Mouse (Mus musculus) limb, embryonic 15.5 days (tissue): ENCODE results near the gene Prr14l. TPM values are rescaled to one million over a fixed set of nuclear protein-coding genes. Genes with fewer than 3 reads are reported as not detected.
A peak's percentile ranks its signal among the peaks of the same experiment; 100 is the strongest.
"Not testable (repeated sequence)": the region's sequence is repeated elsewhere in the genome, so short reads cannot be mapped to it uniquely, and the experiment has no call there.

Experiments
- ATAC-seq: fragments of 200-750 bp; cut with Nextera tagmentation; 2 replicates; pipeline ENCODE4 v1.8.0; 2017; ENCODE audit warnings: low read depth, moderate TSS enrichment; ENCODE audit not compliant: insufficient number of reproducible peaks, low FRiP score, low TSS enrichment
- H3K27ac ChIP-seq: fragments of 300-500 bp; sonication (generic); 2 replicates; pipeline ENCODE4 v1.5.1; 2015; ENCODE audit warnings: moderate library complexity, mild to moderate bottlenecking, inconsistent platforms
- H3K27me3 ChIP-seq: fragments of 300-500 bp; sonication (generic); 2 replicates; pipeline ENCODE4 v1.6.1; 2015; ENCODE audit warnings: inconsistent platforms
- H3K36me3 ChIP-seq: fragments of 300-500 bp; sonication (generic); 2 replicates; pipeline ENCODE4 v1.6.1; 2015; ENCODE audit warnings: inconsistent platforms
- H3K4me1 ChIP-seq: fragments of 300-500 bp; sonication (generic); 2 replicates; pipeline ENCODE4 v1.6.1; 2015; ENCODE audit warnings: inconsistent platforms
- H3K4me2 ChIP-seq: fragments of 300-500 bp; sonication (generic); 2 replicates; pipeline ENCODE4 v1.6.1; 2015; ENCODE audit warnings: mild to moderate bottlenecking, inconsistent platforms
- H3K4me3 ChIP-seq: fragments of 300-500 bp; sonication (generic); 2 replicates; pipeline ENCODE4 v1.5.1; 2015; ENCODE audit warnings: mild to moderate bottlenecking, inconsistent platforms
- H3K9ac ChIP-seq: fragments of 300-500 bp; sonication (generic); 2 replicates; pipeline ENCODE4 v1.6.1; 2015; ENCODE audit warnings: inconsistent platforms
- H3K9me3 ChIP-seq: fragments of 300-500 bp; sonication (generic); 2 replicates; pipeline ENCODE4 v1.6.1; 2016; ENCODE audit warnings: inconsistent platforms
- WGBS: fragments of 180-500 bp; shearing (Covaris S2); methylation state at CpG from one replicate; pipeline ENCODE4 v1.1.7; 2015; 5-methylcytosine and 5-hydroxymethylcytosine counted together
- polyA plus RNA-seq: library from polyadenylated mRNA; unstranded; fragments of >200 nt; fragmentation: Nextera tagmentation; extraction: Ambion mirVana; gene quantifications from 2 replicates; pipeline ENCODE4 v1.2.1, GENCODE M21; 2015

The Prr14l gene
- polyA plus RNA-seq, 1 experiment from 2014 or later, result 16.7 TPM

- not testable (repeated sequence) for H3K9me3 ChIP-seq, H3K27me3 ChIP-seq, H3K9ac ChIP-seq, H3K4me3 ChIP-seq, H3K4me2 ChIP-seq, H3K27ac ChIP-seq, ATAC-seq
- Histone ChIP-seq H3K36me3 (peaks cover 30% of the 10 kb centered on the region; the same call in 1 of the 2 replicates), H3K4me1 (peaks cover 16% of the 10 kb centered on the region)
- WGBS, result 89% methylated on average over 3 of the region's 3 CpGs
Measured at GRCm38 (mm10) chr5:32849580-32849979, 4.5 kb downstream of the Prr14l start.

DNA sequence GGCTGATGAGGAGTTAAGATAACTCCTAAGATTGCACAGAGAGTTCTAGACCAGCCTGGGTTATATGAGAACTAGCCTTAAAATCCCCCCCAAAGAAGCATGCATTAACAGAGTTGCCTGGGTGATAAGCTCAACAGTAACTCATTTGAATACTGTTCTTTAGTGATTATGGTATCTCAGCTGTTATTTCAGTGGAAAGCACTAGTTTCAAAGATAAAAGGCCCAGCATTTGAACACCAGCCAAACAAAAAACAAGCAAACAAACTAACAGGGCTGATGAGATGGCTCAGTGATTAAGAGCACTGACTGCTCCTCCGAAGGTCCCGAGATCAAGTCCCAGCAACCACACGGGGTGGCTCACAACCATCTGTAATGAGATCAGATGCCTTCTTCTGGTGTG lies 4.9 kb downstream of the Prr14l start:
- H3K4me3 ChIP-seq, result no peak overlapping the region
- H3K4me2 ChIP-seq, result no peak overlapping the region
- no peak overlapping the region for H3K9ac ChIP-seq
- H3K4me1 ChIP-seq, result peaks cover 16% of the 10 kb centered on the region
- H3K36me3 ChIP-seq, result peaks cover 30% of the 10 kb centered on the region; the same call in 1 of the 2 replicates
- ATAC-seq, result no peak
- 96% methylated on average over 3 of the region's 3 CpGs for WGBS
- no peak overlapping the region for H3K27ac ChIP-seq
- H3K9me3 ChIP-seq, result no peaks in the 10 kb centered on the region
- no peaks in the 10 kb centered on the region for H3K27me3 ChIP-seq

- WGBS, result 91% methylated on average over 2 of the region's 2 CpGs
- ATAC-seq, result no peak
- H3K9ac ChIP-seq, result no peak overlapping the region
Measured at GRCm38 (mm10) chr5:32840029-32840428, 14.0 kb downstream of the Prr14l start.

DNA sequence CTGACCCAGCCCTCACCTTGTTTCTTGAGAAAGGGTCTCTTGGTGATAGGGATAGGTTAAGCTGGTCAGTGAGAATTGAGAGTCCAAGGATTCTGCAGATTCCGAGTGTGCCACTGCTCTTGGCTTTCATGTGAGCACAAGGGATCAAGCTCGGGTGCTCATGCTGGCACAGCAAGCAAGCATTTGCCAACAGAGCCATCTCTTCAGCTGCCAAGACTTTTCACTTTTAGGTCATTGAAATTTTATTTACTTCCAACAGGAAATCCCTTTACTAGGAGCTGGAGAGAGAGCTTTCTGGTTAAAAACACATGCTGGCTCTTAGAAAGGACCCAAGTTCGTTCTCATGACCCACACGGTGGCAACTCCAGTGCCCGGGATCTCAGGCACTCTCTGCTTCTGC lies 17.1 kb downstream of the Prr14l start:
- WGBS, result 65% methylated on average over 5 of the region's 5 CpGs
- ATAC-seq, result no peak
- no peak overlapping the region for H3K27ac ChIP-seq

More at GRCm38 (mm10) chr5:32840029-32840428, 14.0 kb downstream of the Prr14l start:
- H3K4me3 ChIP-seq, result no peak overlapping the region
- H3K27me3 ChIP-seq, result no peaks in the 10 kb centered on the region
- no peaks in the 10 kb centered on the region for H3K4me1 ChIP-seq
- H3K36me3 ChIP-seq, result peaks cover 74% of the 10 kb centered on the region
- H3K4me2 ChIP-seq, result no peak overlapping the region
- no peaks in the 10 kb centered on the region for H3K9me3 ChIP-seq
- no peak overlapping the region for H3K27ac ChIP-seq

DNA sequence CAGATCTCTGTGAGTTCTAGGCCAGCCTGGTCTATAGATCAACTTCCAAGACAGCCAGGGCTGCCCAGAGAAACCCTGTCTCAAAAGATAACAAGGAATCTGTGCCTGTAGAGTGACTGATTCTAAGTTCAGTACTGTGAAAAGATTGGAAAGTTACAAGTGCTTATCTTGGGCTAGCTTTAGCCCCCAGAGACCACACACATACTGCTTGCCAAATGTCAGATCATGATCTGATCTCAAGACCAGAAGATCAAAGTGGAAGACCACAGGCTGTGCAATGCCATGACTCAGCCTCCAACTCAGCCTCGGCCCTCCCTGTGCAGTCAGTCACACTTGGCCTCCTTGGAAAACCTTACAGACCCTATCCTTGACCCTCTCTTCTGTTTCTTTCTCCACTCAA lies 19.6 kb downstream of the Prr14l start:
- no peaks in the 10 kb centered on the region for H3K27me3 ChIP-seq
- no peaks in the 10 kb centered on the region for H3K4me1 ChIP-seq
- no peak overlapping the region for H3K27ac ChIP-seq
- 95% methylated on average over 1 of the region's 1 CpGs for WGBS
- H3K9me3 ChIP-seq, result no peaks in the 10 kb centered on the region
- H3K36me3 ChIP-seq, result peaks cover 84% of the 10 kb centered on the region
- no peak for ATAC-seq
- no peak overlapping the region for H3K9ac ChIP-seq
- H3K4me3 ChIP-seq, result no peak overlapping the region
- H3K4me2 ChIP-seq, result no peak overlapping the region

More for the DNA sequence above, 17.1 kb downstream of the Prr14l start:
- H3K4me1 ChIP-seq, result no peaks in the 10 kb centered on the region
- no peaks in the 10 kb centered on the region for H3K9me3 ChIP-seq
- no peak overlapping the region for H3K4me3 ChIP-seq
- H3K9ac ChIP-seq, result no peak overlapping the region
- H3K36me3 ChIP-seq, result peaks cover 76% of the 10 kb centered on the region
- no peaks in the 10 kb centered on the region for H3K27me3 ChIP-seq
- no peak overlapping the region for H3K4me2 ChIP-seq

- Histone ChIP-seq H3K36me3 (peaks cover 90% of the 10 kb centered on the region), H3K4me2 (no peak overlapping the region), H3K4me3 (no peak overlapping the region), H3K4me1 (no peaks in the 10 kb centered on the region), H3K27me3 (no peaks in the 10 kb centered on the region), H3K9ac (no peak overlapping the region), H3K27ac (no peak overlapping the region), H3K9me3 (no peaks in the 10 kb centered on the region)
- WGBS, result 87% methylated on average over 2 of the region's 2 CpGs
- ATAC-seq, result no peak
Measured at GRCm38 (mm10) chr5:32830054-32830453, 24.0 kb downstream of the Prr14l start.

- not testable (repeated sequence) for H3K4me3 ChIP-seq, H3K9ac ChIP-seq, H3K4me2 ChIP-seq, H3K27me3 ChIP-seq, H3K27ac ChIP-seq, ATAC-seq, H3K4me1 ChIP-seq, H3K9me3 ChIP-seq
- 81% methylated on average over 1 of the region's 1 CpGs for WGBS
- H3K36me3 ChIP-seq, result peaks cover 78% of the 10 kb centered on the region
Measured at GRCm38 (mm10) chr5:32828766-32829165, 25.3 kb downstream of the Prr14l start.

GRCm38 (mm10) chr5:32827009-32827408 lies 27.0 kb downstream of the Prr14l start, which contains the start of gene Gm20671:
Gene Gm20671 (minus strand): TSS chr5:32827109.
- Histone ChIP-seq H3K9ac (no peak within 1 kb of the TSS), H3K27me3 (no peaks in the 10 kb centered on the region), H3K4me3 (no peak within 1 kb of the TSS), H3K36me3 (peaks cover 72% of the 10 kb centered on the region), H3K4me1 (no peaks in the 10 kb centered on the region), H3K9me3 (no peaks in the 10 kb centered on the region), H3K27ac (no peak within 1 kb of the TSS), H3K4me2 (no peak within 1 kb of the TSS)
- ATAC-seq, result no peak
- 91% methylated on average over 7 of the region's 7 CpGs for WGBS

DNA sequence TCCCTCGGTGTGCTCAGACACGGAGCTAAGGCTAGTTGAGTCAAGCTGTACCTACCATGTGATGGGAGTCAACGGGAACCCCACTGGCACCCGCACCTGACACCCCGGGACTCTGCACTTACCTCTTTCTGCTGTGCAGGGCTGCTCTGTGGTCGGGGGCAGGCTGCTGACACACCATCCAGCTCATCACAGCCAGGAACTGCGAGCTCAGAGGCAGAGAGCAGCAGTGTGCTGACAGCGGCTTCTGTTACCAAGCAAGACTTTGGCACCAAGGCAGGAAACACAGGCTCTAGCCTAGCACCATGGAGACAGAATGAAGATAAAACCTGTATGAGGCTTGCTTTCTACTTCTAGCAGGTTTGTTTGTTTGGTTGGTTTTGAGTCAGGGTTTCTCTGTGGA lies 33.6 kb downstream of the Prr14l start:
- Histone ChIP-seq H3K36me3 (peaks cover 65% of the 10 kb centered on the region), H3K4me1 (no peaks in the 10 kb centered on the region), H3K9me3 (no peaks in the 10 kb centered on the region), H3K27me3 (no peaks in the 10 kb centered on the region), H3K4me2 (no peak overlapping the region), H3K4me3 (no peak overlapping the region), H3K9ac (no peak overlapping the region), H3K27ac (no peak overlapping the region)
- ATAC-seq, result no peak
- WGBS, result 92% methylated on average over 8 of the region's 8 CpGs

DNA sequence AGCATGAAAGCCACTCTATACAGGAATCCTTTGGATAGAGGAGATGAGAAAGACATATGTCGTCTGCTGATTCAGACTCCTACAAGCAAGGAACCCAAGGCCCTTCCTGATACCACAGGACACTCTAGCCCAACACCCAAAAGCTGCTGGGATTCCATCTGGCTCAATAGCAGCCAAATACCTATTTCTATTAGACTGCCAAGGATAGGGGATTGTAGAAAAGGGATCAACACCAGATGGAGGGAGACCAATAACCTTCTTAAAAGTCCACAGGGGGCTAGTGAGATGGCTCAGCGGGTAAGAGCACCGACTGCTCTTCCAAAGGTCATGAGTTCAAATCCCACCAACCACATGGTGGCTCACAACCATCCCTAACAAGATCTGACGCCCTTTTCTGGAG lies 38.7 kb downstream of the Prr14l start:
- 89% methylated on average over 4 of the region's 4 CpGs for WGBS
- H3K36me3 ChIP-seq, result peaks cover 59% of the 10 kb centered on the region
- ATAC-seq, result no peak

DNA sequence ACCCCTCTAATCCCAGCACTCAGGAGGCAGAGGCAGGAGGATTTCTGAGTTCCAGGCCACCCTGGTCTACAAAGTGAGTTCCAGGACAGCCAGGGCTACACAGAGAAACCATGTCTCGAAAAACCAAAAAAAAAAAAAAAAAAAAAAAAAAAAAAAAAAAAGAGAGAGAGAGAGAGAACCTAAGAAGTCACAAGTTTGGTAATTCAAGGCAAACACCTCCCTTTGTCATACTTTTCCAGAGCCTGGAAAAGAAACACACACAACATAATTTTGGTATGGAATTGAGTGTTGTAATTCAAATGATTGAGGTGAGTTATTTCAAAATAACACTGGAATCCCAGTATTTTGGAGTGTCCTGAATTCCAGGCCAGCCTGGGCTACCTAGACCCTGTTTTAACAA lies 67.6 kb downstream of the Prr14l start:
- not testable (repeated sequence) for H3K27me3 ChIP-seq, ATAC-seq, H3K9me3 ChIP-seq, H3K4me3 ChIP-seq, H3K4me2 ChIP-seq, H3K4me1 ChIP-seq, H3K27ac ChIP-seq, H3K9ac ChIP-seq
- H3K36me3 ChIP-seq, result peaks cover 19% of the 10 kb centered on the region
- 55% methylated on average over 1 of the region's 1 CpGs for WGBS

More for the DNA sequence above, 38.7 kb downstream of the Prr14l start:
- no peaks in the 10 kb centered on the region for H3K4me1 ChIP-seq
- no peak overlapping the region for H3K9ac ChIP-seq
- H3K9me3 ChIP-seq, result no peaks in the 10 kb centered on the region
- no peak overlapping the region for H3K27ac ChIP-seq
- H3K4me2 ChIP-seq, result no peak overlapping the region
- H3K4me3 ChIP-seq, result no peak overlapping the region
- no peaks in the 10 kb centered on the region for H3K27me3 ChIP-seq

- H3K4me3 ChIP-seq, result peak within 1 kb of the TSS; percentile 84
- no peaks in the 10 kb centered on the region for H3K9me3 ChIP-seq
- H3K27ac ChIP-seq, result peak within 1 kb of the TSS; percentile 74
- WGBS, result under 1% methylated on average over 52 of the region's 52 CpGs
- peak within 1 kb of the TSS; percentile 82 for H3K4me2 ChIP-seq
- H3K27me3 ChIP-seq, result no peaks in the 10 kb centered on the region
- peaks cover 9% of the 10 kb centered on the region for H3K4me1 ChIP-seq
- H3K9ac ChIP-seq, result peak within 1 kb of the TSS; percentile 61
- ATAC-seq, result peak; percentile 96
- H3K36me3 ChIP-seq, result peaks cover 11% of the 10 kb centered on the region
Measured at GRCm38 (mm10) chr5:32785313-32785915, 68.6 kb downstream of the Prr14l start, which contains the start of gene Pisd. Gene Pisd (minus strand): TSS chr5:32785646.
